Mouse (Mus musculus) megakaryocyte, adult 5-6 weeks (primary cell): Measurements from ENCODE around the gene Gabrr1. TPM values are rescaled to one million over a fixed set of nuclear protein-coding genes. Genes with fewer than 3 reads are reported as not detected.
"Not testable (repeated sequence)": the region's sequence is repeated elsewhere in the genome, so short reads cannot be mapped to it uniquely, and the experiment has no call there.

ENCODE experiments used
- ATAC-seq: 2 replicates; pipeline ENCODE4 v1.8.0; 2016; ENCODE audit warnings: mild to moderate bottlenecking, inconsistent platforms; ENCODE audit not compliant: poor library complexity, severe bottlenecking
- total RNA-seq, 2 experiments: library from RNA; stranded (forward) in 1 of 2; stranded (reverse) in 1 of 2; fragments of 153-499, 151-499 nt in 1 of 2; fragments of 221-1000, 200-1000 nt in 1 of 2; gene quantifications; 2 replicates each; pipeline versions ENCODE4 v1.2.3 to v1.2.4; 2015 to 2017

Gene Gabrr1
- not detected in 2 replicates for total RNA-seq (2015)
- not detected in 2 replicates for total RNA-seq (2017)

DNA sequence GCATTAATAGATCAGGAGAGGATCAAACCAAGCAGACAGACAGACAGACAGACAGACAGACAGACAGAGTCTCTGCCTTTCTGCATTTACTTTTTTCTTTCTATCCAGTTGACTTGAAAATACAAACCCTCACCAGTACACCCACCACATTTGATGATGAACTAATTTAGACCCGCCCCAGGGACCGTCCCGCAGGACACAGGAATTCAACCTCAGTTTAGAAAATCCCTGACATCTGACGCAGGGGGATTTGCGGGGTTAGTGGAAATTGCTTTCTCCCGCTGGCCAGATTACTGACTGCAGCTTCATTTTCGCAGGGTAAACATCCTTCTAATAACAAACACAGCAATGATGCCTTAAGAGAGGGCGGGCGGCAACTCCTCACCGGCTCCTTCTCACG is at the start of gene Gabrr1:
TSS of gene Gabrr1 (plus strand) at position 301 of the 400 bp plus-strand sequence.
- no peak for ATAC-seq

GRCm38 (mm10) chr4:33099118-33099694 is 33.1 kb upstream of the Gabrr1 start:
- ATAC-seq = no peak

DNA sequence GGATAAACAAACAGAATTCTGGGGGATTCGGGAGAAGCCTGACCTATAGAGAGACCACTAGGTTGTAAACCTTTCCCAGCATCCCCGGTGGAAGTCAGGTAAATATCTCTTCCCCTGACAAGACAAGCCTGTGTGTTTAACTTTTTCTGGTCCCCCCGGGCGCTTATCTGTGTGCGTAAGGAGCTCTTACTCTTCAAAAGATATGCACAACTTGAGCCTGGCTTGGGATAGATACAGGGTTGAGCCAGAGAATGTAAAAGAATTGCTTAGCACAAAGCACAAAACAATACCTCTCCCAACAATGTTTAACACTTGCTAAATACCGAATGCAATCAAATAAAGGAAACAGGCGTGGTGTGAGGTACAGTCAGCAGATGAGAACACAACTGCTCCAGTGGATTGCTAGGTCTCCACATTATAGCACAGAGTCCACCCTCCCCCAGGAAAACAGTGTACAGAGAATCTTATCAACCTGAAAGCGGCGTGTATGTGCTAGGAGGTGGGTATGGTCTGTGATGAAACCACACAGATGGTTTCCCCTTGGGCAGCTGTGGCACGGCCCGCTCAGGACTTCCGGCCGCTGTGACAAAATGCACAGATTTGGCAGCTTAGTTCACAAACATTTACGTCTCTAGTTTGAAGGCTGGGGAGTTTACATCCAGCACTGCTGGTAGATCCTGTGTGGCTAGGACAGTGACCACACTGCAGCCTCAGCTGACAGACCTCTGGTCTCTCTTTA is 22.4 kb upstream of the Gabrr1 start:
- peak; percentile 60 for ATAC-seq

DNA sequence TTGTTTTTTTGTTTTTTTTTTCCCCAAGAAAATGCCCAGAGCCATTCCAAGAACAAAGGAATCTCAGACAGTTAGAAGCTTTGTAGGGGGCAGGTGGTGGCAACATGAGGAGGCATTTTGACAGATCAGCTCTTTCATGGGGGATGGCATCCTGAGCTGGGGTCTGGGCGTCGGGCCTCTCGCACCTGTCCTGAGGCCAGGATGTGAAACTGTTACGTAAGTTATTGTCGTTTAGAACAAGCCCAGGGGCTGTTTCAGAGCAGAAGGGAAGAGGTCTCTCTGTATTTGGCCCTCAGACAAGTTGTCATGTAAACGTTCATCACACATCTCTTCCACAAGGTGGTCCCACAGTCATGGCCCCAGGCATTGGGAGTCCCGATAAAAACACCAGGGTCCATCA is 21.5 kb upstream of the Gabrr1 start:
- ATAC-seq = peak; percentile 40; the same call in 1 of the 2 replicates

DNA sequence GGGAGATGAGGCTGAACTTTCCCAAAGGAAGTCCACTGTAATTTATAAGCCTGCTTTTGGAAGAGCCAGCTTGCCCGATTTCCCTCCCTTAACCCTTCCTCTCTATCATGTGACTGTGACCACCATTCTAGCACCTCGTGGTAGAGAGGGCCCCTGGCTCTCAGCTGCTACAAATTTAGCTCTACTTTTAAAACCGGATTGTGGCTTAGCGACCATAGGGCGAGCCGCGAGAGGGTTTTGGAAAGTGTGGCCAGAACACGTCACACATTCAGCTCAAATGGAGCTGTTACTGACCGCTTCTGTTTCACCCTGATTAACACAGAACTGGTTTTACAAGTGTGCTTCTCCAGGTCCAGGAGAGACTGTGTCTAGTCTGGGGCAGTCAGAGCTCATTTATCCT is 21.0 kb upstream of the Gabrr1 start:
- ATAC-seq = peak; percentile 67

GRCm38 (mm10) chr4:33112866-33113265 is 19.5 kb upstream of the Gabrr1 start:
- ATAC-seq = not testable (repeated sequence)

DNA sequence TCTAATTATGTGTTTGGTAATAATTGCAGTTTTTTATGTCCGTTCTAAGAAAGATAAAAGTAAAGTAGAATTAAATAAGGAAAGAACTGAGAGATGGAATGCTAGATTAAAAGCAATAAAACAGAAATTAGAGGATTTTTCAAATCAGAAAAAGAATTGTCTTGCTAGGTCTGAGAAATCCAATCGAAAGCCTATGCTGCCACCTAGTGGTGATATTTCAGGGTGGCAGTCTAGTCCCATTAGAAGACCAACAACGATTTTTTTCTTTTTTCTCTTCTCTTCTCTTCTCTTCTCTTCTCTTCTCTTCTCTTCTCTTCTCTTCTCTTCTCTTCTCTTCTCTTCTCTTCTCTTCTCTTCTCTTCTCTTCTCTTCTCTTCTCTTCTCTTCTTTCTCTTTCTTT is 13.2 kb upstream of the Gabrr1 start:
- ATAC-seq = 0 out of 2 replicates have a peak, but pooled peaks have one; percentile 45

DNA sequence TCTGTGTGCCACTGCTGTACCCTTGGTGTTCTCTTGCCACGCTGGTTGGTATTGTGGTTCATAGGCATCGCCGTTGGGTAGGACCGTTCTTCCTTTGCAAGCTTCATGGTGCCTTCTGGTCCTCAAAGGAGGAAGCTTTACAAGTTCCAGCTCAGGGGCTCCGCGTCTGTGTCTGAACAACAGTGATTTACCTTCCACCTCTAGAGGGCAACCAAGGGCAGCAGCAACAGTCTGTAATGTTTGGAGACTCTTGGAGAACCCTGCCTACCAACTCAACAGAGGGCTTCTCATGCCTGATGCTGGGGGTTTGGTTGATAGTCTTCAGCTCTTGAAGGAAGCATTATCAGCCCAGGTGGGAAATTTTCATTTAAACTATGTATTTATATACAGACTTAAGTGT is 7.8 kb upstream of the Gabrr1 start:
- ATAC-seq = no peak; the same call in 1 of the 2 replicates

DNA sequence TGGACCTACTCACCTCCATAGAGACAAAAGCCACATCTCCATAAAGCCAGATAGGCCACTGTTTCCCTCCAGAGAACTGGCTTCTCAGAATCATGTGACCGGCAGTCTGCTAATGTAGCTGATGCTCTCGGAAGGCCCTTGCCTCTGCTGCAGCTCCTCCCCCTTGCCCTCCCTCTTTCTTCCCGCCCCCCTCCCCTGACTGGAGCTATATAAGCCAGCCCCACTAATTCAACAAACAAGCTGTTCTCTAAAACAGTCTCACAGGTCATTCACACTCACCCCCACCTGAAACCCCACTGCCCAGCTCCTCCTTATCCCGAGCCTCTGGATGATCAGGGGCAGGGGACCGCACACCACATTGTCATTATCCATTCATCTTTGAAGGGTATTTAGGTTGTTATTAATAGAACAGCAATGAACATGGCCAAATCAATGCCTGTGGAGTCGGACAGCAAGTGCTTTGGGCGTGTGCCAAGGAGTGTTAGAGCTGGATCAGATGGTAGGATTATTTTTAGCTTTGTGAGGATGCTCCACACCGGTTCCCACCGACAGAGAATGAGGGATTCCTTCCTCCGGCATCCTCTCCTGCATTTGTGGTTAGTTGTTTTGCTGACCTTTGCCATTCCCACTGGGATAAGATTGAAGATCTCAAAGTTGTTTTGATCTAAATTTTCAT is 6.8 kb upstream of the Gabrr1 start:
- ATAC-seq = no peak

DNA sequence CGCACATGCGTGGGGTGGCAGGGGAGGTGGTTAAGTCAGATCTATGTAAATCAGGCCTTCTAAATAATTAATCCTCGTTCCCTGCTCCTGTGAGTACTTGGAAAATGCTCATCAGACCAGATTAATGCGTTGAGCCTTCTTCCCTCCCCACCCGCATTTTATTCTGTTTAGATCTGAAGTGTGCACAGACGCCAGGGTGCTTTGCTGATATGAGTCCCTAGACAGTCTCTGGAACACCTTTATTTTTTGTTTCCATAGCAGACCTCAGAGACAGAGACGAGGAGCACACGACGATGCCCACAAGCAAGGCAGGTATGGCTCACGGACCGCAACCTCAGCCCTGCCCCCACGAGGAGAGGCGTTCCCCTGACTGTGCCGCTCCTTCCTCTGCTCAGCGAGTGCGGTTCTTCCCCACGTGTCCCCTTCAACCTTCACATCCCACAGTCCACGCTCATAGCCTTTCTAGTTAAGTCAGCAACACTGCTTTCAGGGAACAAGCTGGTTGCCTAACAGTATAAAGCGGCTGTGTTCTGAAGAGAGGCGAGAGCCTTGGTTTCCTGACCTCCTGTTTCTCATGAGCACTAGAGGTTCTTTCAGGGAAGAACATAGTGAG is 14.5 kb downstream of the Gabrr1 start:
- ATAC-seq = no peak

GRCm38 (mm10) chr4:33147825-33148224 is 15.5 kb downstream of the Gabrr1 start:
- no peak for ATAC-seq

DNA sequence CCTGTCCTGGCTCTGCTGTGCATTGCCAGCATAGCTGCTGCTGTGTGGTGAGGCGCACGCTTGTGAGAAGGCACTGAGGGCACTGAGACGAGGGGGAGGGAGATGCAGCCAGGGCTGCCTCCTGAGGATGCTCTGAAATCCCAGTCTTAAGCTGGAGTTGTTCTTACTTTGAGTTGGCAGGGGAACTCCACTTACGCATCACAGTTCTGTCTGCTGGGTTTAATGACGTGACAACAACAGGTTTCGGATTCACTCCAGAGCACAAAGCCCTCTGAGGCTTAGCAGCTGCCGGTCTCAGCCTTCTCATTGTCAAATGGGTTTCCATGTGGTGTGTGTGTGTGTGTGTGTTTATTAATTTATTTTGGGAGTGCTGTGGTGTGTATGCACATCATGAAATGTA is 16.8 kb downstream of the Gabrr1 start:
- ATAC-seq = no peak

DNA sequence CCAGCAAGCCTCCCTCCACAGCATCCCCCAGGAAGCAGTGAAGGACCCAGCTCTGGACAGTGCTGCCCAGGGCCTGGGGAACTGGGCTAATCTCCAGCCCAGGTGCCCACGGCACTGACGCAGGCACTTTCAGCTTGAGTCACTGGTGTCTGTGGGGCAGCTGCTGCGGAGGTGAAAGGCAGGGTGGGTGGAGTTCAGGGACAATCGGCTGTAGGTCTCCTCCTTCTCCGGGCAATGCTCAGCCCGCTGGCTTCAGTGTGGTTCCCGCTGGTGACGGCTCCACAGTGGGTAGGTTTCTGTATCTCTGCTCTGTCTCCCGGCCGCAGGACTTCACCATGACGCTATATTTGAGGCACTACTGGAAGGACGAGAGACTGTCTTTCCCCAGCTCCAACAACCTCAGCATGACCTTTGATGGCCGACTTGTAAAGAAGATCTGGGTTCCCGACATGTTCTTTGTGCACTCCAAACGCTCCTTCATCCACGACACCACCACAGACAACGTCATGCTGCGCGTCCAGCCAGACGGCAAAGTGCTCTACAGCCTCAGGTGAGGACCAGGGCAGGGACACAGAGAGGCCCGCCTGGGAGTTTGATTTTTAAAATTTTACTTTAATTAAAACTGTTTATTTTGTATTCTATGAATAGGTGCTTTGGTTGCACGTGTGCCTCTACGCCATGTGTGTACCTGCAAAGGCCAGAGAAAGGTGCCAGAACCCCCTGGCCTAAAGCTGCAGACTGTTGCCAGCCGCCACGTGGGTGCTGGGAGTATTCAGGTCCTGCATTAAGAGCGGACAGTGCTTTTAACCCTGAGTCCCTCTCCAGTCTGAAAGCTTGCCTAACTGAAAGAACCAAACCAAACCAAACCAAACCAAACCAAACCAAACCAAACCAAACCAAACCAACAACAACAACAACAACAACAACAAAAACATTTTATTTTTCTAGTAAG is 20.0 kb downstream of the Gabrr1 start:
- ATAC-seq = no peak

DNA sequence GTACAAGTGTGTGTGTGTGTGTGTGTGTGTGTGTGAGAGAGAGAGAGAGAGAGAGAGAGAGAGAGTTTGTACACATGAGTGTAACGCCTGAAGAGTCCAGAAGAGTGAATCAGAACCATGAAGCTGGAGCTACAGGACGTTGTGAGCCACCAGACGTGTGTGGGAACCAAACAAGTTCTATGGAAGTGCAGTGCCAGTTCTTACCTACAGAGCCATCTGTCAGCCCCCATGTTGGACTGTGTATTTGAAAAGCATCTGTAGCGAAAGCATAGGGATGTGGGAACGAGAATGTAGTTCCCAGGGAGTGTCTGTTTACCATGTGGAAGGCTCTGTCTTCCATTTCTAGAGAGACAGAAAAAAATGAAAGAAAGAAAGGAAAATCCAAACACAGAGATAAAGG is 51.2 kb downstream of the Gabrr1 start:
- ATAC-seq = no peak

- no peak for ATAC-seq
Measured at GRCm38 (mm10) chr4:33188164-33188563, 55.8 kb downstream of the Gabrr1 start.

GRCm38 (mm10) chr4:33188781-33189734 is 56.7 kb downstream of the Gabrr1 start:
- ATAC-seq = peak; percentile 77

- no peak for ATAC-seq
Measured at GRCm38 (mm10) chr4:33189735-33190036, 57.4 kb downstream of the Gabrr1 start, which contains the start of gene Pm20d2. Gene Pm20d2, minus strand, starts transcription at chr4:33189737.

GRCm38 (mm10) chr4:33198117-33198516 is 65.8 kb downstream of the Gabrr1 start:
- no peak for ATAC-seq

GRCm38 (mm10) chr4:33204682-33205081 is 72.4 kb downstream of the Gabrr1 start:
- peak; percentile 79 for ATAC-seq
